Mouse (Mus musculus) ES-Bruce4 (cell line): ENCODE results near the gene Btg3.

Source experiments
- CTCF ChIP-seq: IDR thresholded peaks from one replicate; pipeline ENCODE4 v1.8.1; 2011; ENCODE audit warnings: low read depth, low read length
- EP300 ChIP-seq: IDR thresholded peaks from 2 replicates; pipeline ENCODE4 v1.6.1; 2011; ENCODE audit warnings: low read depth, low read length; ENCODE audit not compliant: insufficient read depth
- POLR2A ChIP-seq: IDR thresholded peaks from one replicate; pipeline ENCODE4 v1.8.1; 2011; ENCODE audit warnings: low read length; ENCODE audit not compliant: insufficient read depth

DNA sequence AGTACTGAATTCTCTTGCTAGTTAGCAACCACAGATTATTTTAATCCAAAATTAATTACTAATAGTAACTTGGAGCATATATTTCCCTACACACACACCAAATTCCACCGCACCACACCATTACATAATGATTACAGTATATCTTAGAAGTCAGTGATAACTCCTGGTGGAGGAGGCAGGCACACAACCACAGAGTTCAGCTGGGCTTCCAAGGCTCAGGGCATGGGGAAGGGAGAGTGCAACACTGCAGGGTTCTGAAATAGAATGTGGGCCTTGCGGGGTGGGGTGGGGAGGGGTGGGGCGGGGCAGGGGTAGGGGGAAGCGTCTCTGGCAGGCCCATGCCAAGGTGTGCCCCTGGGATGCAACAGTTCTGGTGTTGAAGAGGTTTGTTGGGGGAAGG is 81.4 kb downstream of the Btg3 start:
- no peak for TF ChIP-seq CTCF
- no peak for TF ChIP-seq POLR2A
- TF ChIP-seq EP300 = no peak
